Mouse (Mus musculus): ENCODE results near the gene Opcml. TPM values are rescaled to one million over a fixed set of nuclear protein-coding genes. Genes with fewer than 3 reads are reported as not detected.

The Opcml gene
- total RNA-seq (2018; cell fraction: chromatin; rRNA removed) = under 1 TPM in 1 of 26 experiments, not detected in 25; 0.09 TPM
- not detected for total RNA-seq (2018; cell fraction: cytosol; rRNA removed)
- total RNA-seq (2018; cell fraction: nucleus; rRNA removed) = not detected
- not detected in 3 replicates for polyA plus RNA-seq (2018)

GRCm38 (mm10) chr9:27790725-27791638, at the start of gene Opcml:
Opcml (plus strand) TSS chr9:27790775.
- Histone ChIP-seq H3K4me3 (ENCODE audit: inconsistent target) (no peak within 1 kb of the TSS), H3K79me2 (ENCODE audit: inconsistent target) (no peaks in the 10 kb centered on the region), H3K36me3 (ENCODE audit: inconsistent target) (no peaks in the 10 kb centered on the region), H3K27ac (no peak within 1 kb of the TSS)
- WGBS (ENCODE audit: missing documents) = 3% methylated on average over 25 of the region's 28 CpGs

- Histone ChIP-seq H3K79me2 (ENCODE audit: inconsistent target) (no peaks in the 10 kb centered on the region), H3K4me3 (ENCODE audit: inconsistent target) (no peak overlapping the region), H3K27ac (no peak overlapping the region), H3K36me3 (ENCODE audit: inconsistent target) (no peaks in the 10 kb centered on the region)
- 67% methylated on average over 1 of the region's 1 CpGs for WGBS (ENCODE audit: missing documents)
Observed at GRCm38 (mm10) chr9:27758709-27759108, 31.9 kb upstream of the Opcml start.

GRCm38 (mm10) chr9:27761196-27761595, 29.4 kb upstream of the Opcml start:
- H3K4me3 ChIP-seq (ENCODE audit: inconsistent target) = no peak overlapping the region

GRCm38 (mm10) chr9:27766446-27766845, 24.1 kb upstream of the Opcml start:
- Histone ChIP-seq H3K4me3 (ENCODE audit: inconsistent target) (no peak overlapping the region), H3K36me3 (ENCODE audit: inconsistent target) (no peaks in the 10 kb centered on the region), H3K27ac (no peak overlapping the region), H3K79me2 (ENCODE audit: inconsistent target) (no peaks in the 10 kb centered on the region)
- 72% methylated on average over 3 of the region's 3 CpGs for WGBS (ENCODE audit: missing documents)

More at GRCm38 (mm10) chr9:27761196-27761595, 29.4 kb upstream of the Opcml start:
- Histone ChIP-seq H3K36me3 (ENCODE audit: inconsistent target) (no peaks in the 10 kb centered on the region), H3K27ac (no peak overlapping the region), H3K79me2 (ENCODE audit: inconsistent target) (no peaks in the 10 kb centered on the region)
- WGBS (ENCODE audit: missing documents) = 83% methylated on average over 2 of the region's 2 CpGs

GRCm38 (mm10) chr9:27767196-27767900, 23.2 kb upstream of the Opcml start:
- Histone ChIP-seq H3K27ac (no peak overlapping the region), H3K79me2 (ENCODE audit: inconsistent target) (no peaks in the 10 kb centered on the region), H3K36me3 (ENCODE audit: inconsistent target) (no peaks in the 10 kb centered on the region), H3K4me3 (ENCODE audit: inconsistent target) (no peak overlapping the region)
- 88% methylated on average over 8 of the region's 8 CpGs for WGBS (ENCODE audit: missing documents)

- no peaks in the 10 kb centered on the region for H3K79me2 ChIP-seq (ENCODE audit: inconsistent target)
- no peak overlapping the region for H3K27ac ChIP-seq
- no peaks in the 10 kb centered on the region for H3K36me3 ChIP-seq (ENCODE audit: inconsistent target)
- no peak overlapping the region for H3K4me3 ChIP-seq (ENCODE audit: inconsistent target)
Observed at GRCm38 (mm10) chr9:27768788-27769187, 21.8 kb upstream of the Opcml start.

GRCm38 (mm10) chr9:27781291-27781993, 9.1 kb upstream of the Opcml start:
- no peak overlapping the region for H3K27ac ChIP-seq
- no peaks in the 10 kb centered on the region for H3K36me3 ChIP-seq (ENCODE audit: inconsistent target)
- WGBS (ENCODE audit: missing documents) = 80% methylated on average over 6 of the region's 6 CpGs
- H3K4me3 ChIP-seq (ENCODE audit: inconsistent target) = no peak overlapping the region
- H3K79me2 ChIP-seq (ENCODE audit: inconsistent target) = no peaks in the 10 kb centered on the region

GRCm38 (mm10) chr9:27781994-27782337, 8.6 kb upstream of the Opcml start:
- WGBS (ENCODE audit: missing documents) = 43% methylated on average over 1 of the region's 1 CpGs
- Histone ChIP-seq H3K27ac (no peak overlapping the region), H3K4me3 (ENCODE audit: inconsistent target) (no peak overlapping the region), H3K36me3 (ENCODE audit: inconsistent target) (no peaks in the 10 kb centered on the region), H3K79me2 (ENCODE audit: inconsistent target) (no peaks in the 10 kb centered on the region)

- H3K4me3 ChIP-seq (ENCODE audit: inconsistent target) = no peak overlapping the region
- WGBS (ENCODE audit: missing documents) = 4% methylated on average over 11 of the region's 12 CpGs
Observed at GRCm38 (mm10) chr9:27791639-27791966, 1.0 kb downstream of the Opcml start.

GRCm38 (mm10) chr9:27792226-27792625, 1.7 kb downstream of the Opcml start:
- no peaks in the 10 kb centered on the region for H3K36me3 ChIP-seq (ENCODE audit: inconsistent target)
- H3K79me2 ChIP-seq (ENCODE audit: inconsistent target) = no peaks in the 10 kb centered on the region
- no peak overlapping the region for H3K27ac ChIP-seq
- WGBS (ENCODE audit: missing documents) = 51% methylated on average over 2 of the region's 2 CpGs
- H3K4me3 ChIP-seq (ENCODE audit: inconsistent target) = no peak overlapping the region

More at GRCm38 (mm10) chr9:27791639-27791966, 1.0 kb downstream of the Opcml start:
- Histone ChIP-seq H3K27ac (no peak overlapping the region), H3K36me3 (ENCODE audit: inconsistent target) (no peaks in the 10 kb centered on the region), H3K79me2 (ENCODE audit: inconsistent target) (no peaks in the 10 kb centered on the region)

GRCm38 (mm10) chr9:27792994-27793393, 2.4 kb downstream of the Opcml start:
- 77% methylated on average over 3 of the region's 3 CpGs for WGBS (ENCODE audit: missing documents)
- Histone ChIP-seq H3K79me2 (ENCODE audit: inconsistent target) (no peaks in the 10 kb centered on the region), H3K4me3 (ENCODE audit: inconsistent target) (no peak overlapping the region), H3K27ac (no peak overlapping the region), H3K36me3 (ENCODE audit: inconsistent target) (no peaks in the 10 kb centered on the region)

GRCm38 (mm10) chr9:27796535-27796934, 6.0 kb downstream of the Opcml start:
- no peaks in the 10 kb centered on the region for H3K79me2 ChIP-seq (ENCODE audit: inconsistent target)
- 85% methylated on average over 1 of the region's 1 CpGs for WGBS (ENCODE audit: missing documents)
- H3K4me3 ChIP-seq (ENCODE audit: inconsistent target) = no peak overlapping the region
- no peaks in the 10 kb centered on the region for H3K36me3 ChIP-seq (ENCODE audit: inconsistent target)
- H3K27ac ChIP-seq = no peak overlapping the region

GRCm38 (mm10) chr9:27800992-27801391, 10.4 kb downstream of the Opcml start:
- no peak overlapping the region for H3K4me3 ChIP-seq (ENCODE audit: inconsistent target)
- 63% methylated on average over 2 of the region's 2 CpGs for WGBS (ENCODE audit: missing documents)
- H3K36me3 ChIP-seq (ENCODE audit: inconsistent target) = no peaks in the 10 kb centered on the region
- no peaks in the 10 kb centered on the region for H3K79me2 ChIP-seq (ENCODE audit: inconsistent target)
- H3K27ac ChIP-seq = no peak overlapping the region

GRCm38 (mm10) chr9:27801807-27802206, 11.2 kb downstream of the Opcml start:
- Histone ChIP-seq H3K4me3 (ENCODE audit: inconsistent target) (no peak overlapping the region), H3K27ac (no peak overlapping the region), H3K36me3 (ENCODE audit: inconsistent target) (no peaks in the 10 kb centered on the region), H3K79me2 (ENCODE audit: inconsistent target) (no peaks in the 10 kb centered on the region)
- WGBS (ENCODE audit: missing documents) = 83% methylated on average over 3 of the region's 3 CpGs

GRCm38 (mm10) chr9:27802379-27802778, 11.8 kb downstream of the Opcml start:
- Histone ChIP-seq H3K4me3 (ENCODE audit: inconsistent target) (no peak overlapping the region), H3K79me2 (ENCODE audit: inconsistent target) (no peaks in the 10 kb centered on the region), H3K36me3 (ENCODE audit: inconsistent target) (no peaks in the 10 kb centered on the region), H3K27ac (no peak overlapping the region)

All from macrophage (primary cell).